Mouse (Mus musculus) frontal cortex, postnatal 36 days (tissue): ENCODE data around the gene Rasgrf2.

ENCODE experiments used
- DNase-seq, 2 experiments: peaks; one replicate each; pipeline ENCODE4 v3.0.0; 2022; ENCODE audit warnings: low spot score in 2 of 2

Rasgrf2 gene

GRCm38 (mm10) chr13:91955175-91955574 is 176.3 kb downstream of the Rasgrf2 start:
- DNase-seq, result peak in 1 of 2 experiments; percentile 37

GRCm38 (mm10) chr13:91940113-91940512 is 191.3 kb downstream of the Rasgrf2 start:
- DNase-seq, result no peak

- DNase-seq, result no peak
Observed at GRCm38 (mm10) chr13:91938826-91939225, 192.6 kb downstream of the Rasgrf2 start.

GRCm38 (mm10) chr13:91937232-91937631 is 194.2 kb downstream of the Rasgrf2 start:
- no peak for DNase-seq

GRCm38 (mm10) chr13:91932122-91932521 is 199.3 kb downstream of the Rasgrf2 start:
- no peak for DNase-seq

GRCm38 (mm10) chr13:91929943-91930726 is 201.3 kb downstream of the Rasgrf2 start:
- DNase-seq, result no peak

- DNase-seq, result no peak
Observed at GRCm38 (mm10) chr13:91928605-91929389, 202.7 kb downstream of the Rasgrf2 start.

- no peak for DNase-seq
Observed at GRCm38 (mm10) chr13:91921010-91921409, 210.4 kb downstream of the Rasgrf2 start.

GRCm38 (mm10) chr13:91918764-91919163 is 212.7 kb downstream of the Rasgrf2 start:
- DNase-seq, result no peak

- no peak for DNase-seq
Observed at GRCm38 (mm10) chr13:91917835-91918234, 213.6 kb downstream of the Rasgrf2 start.

GRCm38 (mm10) chr13:91916308-91916707 is 215.1 kb downstream of the Rasgrf2 start:
- DNase-seq, result no peak

GRCm38 (mm10) chr13:91915582-91916239 is 215.7 kb downstream of the Rasgrf2 start:
- peak; percentile 35 to 43 for DNase-seq

GRCm38 (mm10) chr13:91915192-91915581 is 216.3 kb downstream of the Rasgrf2 start:
- DNase-seq, result no peak

- no peak for DNase-seq
Observed at GRCm38 (mm10) chr13:91911652-91912051, 219.8 kb downstream of the Rasgrf2 start.

- DNase-seq, result no peak
Observed at GRCm38 (mm10) chr13:91911211-91911610, 220.2 kb downstream of the Rasgrf2 start.

- DNase-seq, result peak; percentile 75 to 81
Observed at GRCm38 (mm10) chr13:91908202-91908980, 223.1 kb downstream of the Rasgrf2 start.

GRCm38 (mm10) chr13:91906338-91906737 is 225.1 kb downstream of the Rasgrf2 start:
- no peak for DNase-seq

- no peak for DNase-seq
Observed at GRCm38 (mm10) chr13:91896476-91896875, 235.0 kb downstream of the Rasgrf2 start.

GRCm38 (mm10) chr13:91893132-91893531 is 238.3 kb downstream of the Rasgrf2 start:
- no peak for DNase-seq

- DNase-seq, result no peak
Observed at GRCm38 (mm10) chr13:91890031-91890619, 241.3 kb downstream of the Rasgrf2 start.

- DNase-seq, result no peak
Observed at GRCm38 (mm10) chr13:91884714-91885386, 246.6 kb downstream of the Rasgrf2 start.
